Mouse (Mus musculus): ENCODE data around the gene Pappa. TPM values are rescaled to one million over a fixed set of nuclear protein-coding genes. Genes with fewer than 3 reads are reported as not detected.

Pappa gene
- polyA plus RNA-seq, 1 experiment = 0.33 TPM

- H3K4me3 ChIP-seq (replicated peaks; ENCODE audit: extremely low read depth, low read depth, low read length) = no peak overlapping the region
- DNase-seq = no peak
- 64% methylated on average over 5 of the region's 5 CpGs for WGBS
- H3K4me1 ChIP-seq (ENCODE audit: control insufficient read depth, insufficient read depth, low read length) = no peaks in the 10 kb centered on the region
- TF ChIP-seq CTCF (IDR thresholded peaks at IDR 0.05; ENCODE audit: insufficient read depth, low read length) = no peak
- TF ChIP-seq POLR2A (IDR thresholded peaks at IDR 0.05; ENCODE audit: borderline replicate concordance, extremely low read depth, low read depth, low read length) = no peak
Measured at GRCm38 (mm10) chr4:65159481-65159880, 35.5 kb downstream of the Pappa start.

- no peaks in the 10 kb centered on the region for H3K4me1 ChIP-seq (ENCODE audit: control insufficient read depth, insufficient read depth, low read length)
- TF ChIP-seq CTCF (IDR thresholded peaks at IDR 0.05; ENCODE audit: insufficient read depth, low read length) = no peak
- no peak for TF ChIP-seq POLR2A (IDR thresholded peaks at IDR 0.05; ENCODE audit: borderline replicate concordance, extremely low read depth, low read depth, low read length)
- no peak for DNase-seq
- WGBS = 51% methylated on average over 3 of the region's 3 CpGs
- no peak overlapping the region for H3K4me3 ChIP-seq (replicated peaks; ENCODE audit: extremely low read depth, low read depth, low read length)
Measured at GRCm38 (mm10) chr4:65163698-65164097, 39.7 kb downstream of the Pappa start.

GRCm38 (mm10) chr4:65166288-65166835, 42.4 kb downstream of the Pappa start:
- Histone ChIP-seq H3K4me1 (ENCODE audit: control insufficient read depth, insufficient read depth, low read length) (no peaks in the 10 kb centered on the region), H3K4me3 (replicated peaks; ENCODE audit: extremely low read depth, low read depth, low read length) (no peak overlapping the region)
- TF ChIP-seq CTCF (IDR thresholded peaks at IDR 0.05; ENCODE audit: insufficient read depth, low read length) = no peak
- TF ChIP-seq POLR2A (IDR thresholded peaks at IDR 0.05; ENCODE audit: borderline replicate concordance, extremely low read depth, low read depth, low read length) = no peak
- no peak for DNase-seq
- 61% methylated on average over 3 of the region's 3 CpGs for whole genome bisulfite sequencing

GRCm38 (mm10) chr4:65174505-65174904, 50.5 kb downstream of the Pappa start:
- no peak for DNase-seq
- H3K4me1 ChIP-seq (ENCODE audit: control insufficient read depth, insufficient read depth, low read length) = no peaks in the 10 kb centered on the region
- TF ChIP-seq POLR2A (IDR thresholded peaks at IDR 0.05; ENCODE audit: borderline replicate concordance, extremely low read depth, low read depth, low read length) (no peak), CTCF (IDR thresholded peaks at IDR 0.05; ENCODE audit: insufficient read depth, low read length) (no peak)
- no peak overlapping the region for H3K4me3 ChIP-seq (replicated peaks; ENCODE audit: extremely low read depth, low read depth, low read length)
- 79% methylated on average over 3 of the region's 3 CpGs for WGBS

GRCm38 (mm10) chr4:65178146-65178545, 54.2 kb downstream of the Pappa start:
- no peak overlapping the region for H3K4me3 ChIP-seq (replicated peaks; ENCODE audit: extremely low read depth, low read depth, low read length)
- DNase-seq = no peak
- TF ChIP-seq CTCF (IDR thresholded peaks at IDR 0.05; ENCODE audit: insufficient read depth, low read length) (no peak), POLR2A (IDR thresholded peaks at IDR 0.05; ENCODE audit: borderline replicate concordance, extremely low read depth, low read depth, low read length) (no peak)
- no peaks in the 10 kb centered on the region for H3K4me1 ChIP-seq (ENCODE audit: control insufficient read depth, insufficient read depth, low read length)
- 21% methylated on average over 1 of the region's 1 CpGs for WGBS

GRCm38 (mm10) chr4:65187236-65187635, 63.3 kb downstream of the Pappa start:
- H3K4me3 ChIP-seq (replicated peaks; ENCODE audit: extremely low read depth, low read depth, low read length) = no peak overlapping the region
- WGBS = 47% methylated on average over 2 of the region's 2 CpGs
- TF ChIP-seq CTCF (IDR thresholded peaks at IDR 0.05; ENCODE audit: insufficient read depth, low read length) = no peak
- TF ChIP-seq POLR2A (IDR thresholded peaks at IDR 0.05; ENCODE audit: borderline replicate concordance, extremely low read depth, low read depth, low read length) = no peak
- DNase-seq = no peak
- no peaks in the 10 kb centered on the region for H3K4me1 ChIP-seq (ENCODE audit: control insufficient read depth, insufficient read depth, low read length)

GRCm38 (mm10) chr4:65187716-65188115, 63.7 kb downstream of the Pappa start:
- Histone ChIP-seq H3K4me1 (ENCODE audit: control insufficient read depth, insufficient read depth, low read length) (no peaks in the 10 kb centered on the region), H3K4me3 (replicated peaks; ENCODE audit: extremely low read depth, low read depth, low read length) (no peak overlapping the region)
- TF ChIP-seq CTCF (IDR thresholded peaks at IDR 0.05; ENCODE audit: insufficient read depth, low read length) (no peak), POLR2A (IDR thresholded peaks at IDR 0.05; ENCODE audit: borderline replicate concordance, extremely low read depth, low read depth, low read length) (no peak)
- DNase-seq = no peak
- WGBS = 77% methylated on average over 1 of the region's 1 CpGs

GRCm38 (mm10) chr4:65188921-65189485, 65.0 kb downstream of the Pappa start:
- no peak for DNase-seq
- Histone ChIP-seq H3K4me1 (ENCODE audit: control insufficient read depth, insufficient read depth, low read length) (no peaks in the 10 kb centered on the region), H3K4me3 (replicated peaks; ENCODE audit: extremely low read depth, low read depth, low read length) (no peak overlapping the region)
- TF ChIP-seq POLR2A (IDR thresholded peaks at IDR 0.05; ENCODE audit: borderline replicate concordance, extremely low read depth, low read depth, low read length) (no peak), CTCF (IDR thresholded peaks at IDR 0.05; ENCODE audit: insufficient read depth, low read length) (no peak)
- 47% methylated on average over 6 of the region's 6 CpGs for WGBS

GRCm38 (mm10) chr4:65192810-65193209, 68.8 kb downstream of the Pappa start:
- TF ChIP-seq POLR2A (IDR thresholded peaks at IDR 0.05; ENCODE audit: borderline replicate concordance, extremely low read depth, low read depth, low read length) (no peak), CTCF (IDR thresholded peaks at IDR 0.05; ENCODE audit: insufficient read depth, low read length) (no peak)
- Histone ChIP-seq H3K4me3 (replicated peaks; ENCODE audit: extremely low read depth, low read depth, low read length) (no peak overlapping the region), H3K4me1 (ENCODE audit: control insufficient read depth, insufficient read depth, low read length) (no peaks in the 10 kb centered on the region)
- WGBS = 81% methylated on average over 3 of the region's 3 CpGs
- DNase-seq = no peak

GRCm38 (mm10) chr4:65195971-65196370, 72.0 kb downstream of the Pappa start:
- DNase-seq = no peak
- no peaks in the 10 kb centered on the region for H3K4me1 ChIP-seq (ENCODE audit: control insufficient read depth, insufficient read depth, low read length)
- H3K4me3 ChIP-seq (replicated peaks; ENCODE audit: extremely low read depth, low read depth, low read length) = no peak overlapping the region
- WGBS = 87% methylated on average over 1 of the region's 1 CpGs
- no peak for TF ChIP-seq POLR2A (IDR thresholded peaks at IDR 0.05; ENCODE audit: borderline replicate concordance, extremely low read depth, low read depth, low read length)
- TF ChIP-seq CTCF (IDR thresholded peaks at IDR 0.05; ENCODE audit: insufficient read depth, low read length) = no peak

All from lung, adult 2 months (tissue).